Mouse (Mus musculus) adrenal gland (tissue): ENCODE data around the gene Slc35a5.

ENCODE experiments used
- intact Hi-C: fragments of 180-260 bp; cut with DNase I; formaldehyde crosslinking; loops from one replicate; pipeline ENCODE4 v1.15.1; 2025
- long read RNA-seq, 2 experiments: library from polyadenylated mRNA; unstranded; transcript quantifications; one replicate each; pipeline ENCODE4 v2.0.0; 2020; ENCODE audit warnings: borderline replicate concordance in 1 of 2; ENCODE audit not compliant: insufficient replicate concordance in 1 of 2

Gene Slc35a5
- long read RNA-seq, experiment 1, full-length matches to known transcripts, result 3 of 4 reads
- long read RNA-seq, experiment 1, partial matches to known transcripts, result 0 of 4 reads
- long read RNA-seq, experiment 1, other reads (novel, unspliced or antisense), result 1 of 4 reads
- long read RNA-seq, experiment 2, full-length matches to known transcripts, result 5 of 5 reads
- long read RNA-seq, experiment 2, partial matches to known transcripts, result 0 of 5 reads
- long read RNA-seq, experiment 2, other reads (novel, unspliced or antisense), result 0 of 5 reads

DNA sequence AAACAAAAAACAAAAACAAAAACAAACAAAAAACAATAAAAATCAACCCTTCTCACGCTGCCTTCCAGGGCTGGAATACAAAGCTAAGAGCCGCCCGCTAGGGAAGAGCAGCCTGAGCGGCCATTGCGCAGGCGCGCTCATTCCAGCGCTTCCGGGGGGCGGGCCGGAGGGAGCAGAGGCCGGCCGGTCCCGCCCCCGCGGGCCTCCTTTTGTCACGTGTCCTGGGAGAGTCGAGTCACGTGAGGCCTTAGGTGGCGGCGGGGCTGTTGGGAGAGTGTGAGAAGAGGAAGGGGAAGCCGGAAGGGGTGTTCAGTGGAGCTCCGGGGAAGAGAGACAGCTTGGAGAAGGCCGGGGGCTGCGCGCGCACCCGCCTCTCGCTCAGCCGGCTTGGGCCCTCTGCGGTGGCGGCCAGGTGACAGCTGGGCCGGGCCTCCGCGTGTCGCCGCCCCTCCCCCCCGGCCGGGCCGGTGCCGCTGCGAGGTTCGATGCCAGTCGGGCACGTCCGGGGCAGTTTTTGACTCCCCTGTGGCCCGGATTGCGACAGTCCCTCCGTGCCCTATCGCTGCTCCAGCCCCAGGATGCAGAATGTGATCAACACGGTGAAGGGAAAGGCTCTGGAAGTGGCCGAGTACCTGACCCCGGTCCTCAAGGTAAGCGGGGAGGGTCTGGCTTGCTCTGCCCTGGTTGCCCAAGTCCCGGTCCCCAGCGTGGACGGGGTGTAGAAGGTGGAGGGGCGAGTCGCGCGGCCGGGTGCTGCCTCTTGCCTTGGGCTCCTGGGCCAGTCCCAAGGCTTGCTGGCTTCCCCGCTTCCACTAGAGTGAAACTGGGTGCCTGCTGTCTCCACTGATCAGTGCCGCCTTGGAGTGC is at the start of gene Slc35a5, which contains the start of gene Atg3:
Gene Slc35a5 (minus strand): TSS at position 185 of the 867 bp plus-strand sequence.
Gene Atg3 (plus strand): TSS at position 264 of the 867 bp plus-strand sequence.
- intact Hi-C loops, result no loop called here

DNA sequence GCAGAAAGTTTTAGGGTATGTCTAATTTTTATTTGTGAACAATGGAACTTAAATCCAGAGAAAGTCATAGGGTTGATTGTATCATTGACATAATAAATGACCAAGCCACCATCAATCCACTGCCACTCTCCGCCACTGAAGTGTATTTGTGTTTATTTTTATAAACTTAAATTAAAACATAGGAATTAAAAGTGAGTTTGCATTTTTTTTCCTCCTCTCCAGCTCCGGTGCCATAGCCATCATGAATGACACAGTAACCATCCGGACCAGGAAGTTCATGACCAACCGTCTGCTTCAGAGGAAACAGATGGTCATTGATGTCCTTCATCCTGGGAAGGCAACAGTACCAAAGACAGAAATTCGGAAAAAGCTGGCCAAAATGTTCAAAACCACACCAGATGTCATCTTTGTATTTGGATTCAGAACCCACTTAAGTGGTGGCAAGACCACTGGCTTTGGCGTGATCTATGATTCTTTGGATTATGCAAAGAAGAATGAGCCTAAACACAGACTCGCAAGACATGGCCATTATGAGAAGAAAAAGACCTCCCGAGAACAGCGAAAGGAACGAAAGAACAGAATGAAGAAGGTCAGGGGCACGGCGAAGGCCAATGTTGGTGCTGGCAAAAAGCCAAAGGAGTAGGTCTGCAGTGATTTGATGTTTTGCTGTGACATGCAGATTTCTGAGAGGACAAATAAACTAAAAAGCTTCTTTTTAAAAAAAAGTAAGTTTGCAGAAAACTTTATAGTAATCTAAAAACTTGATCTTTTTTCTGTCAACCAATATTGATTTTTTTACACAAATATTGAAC is 46.6 kb upstream of the Slc35a5 start:
- intact Hi-C loops, result no loop called here

DNA sequence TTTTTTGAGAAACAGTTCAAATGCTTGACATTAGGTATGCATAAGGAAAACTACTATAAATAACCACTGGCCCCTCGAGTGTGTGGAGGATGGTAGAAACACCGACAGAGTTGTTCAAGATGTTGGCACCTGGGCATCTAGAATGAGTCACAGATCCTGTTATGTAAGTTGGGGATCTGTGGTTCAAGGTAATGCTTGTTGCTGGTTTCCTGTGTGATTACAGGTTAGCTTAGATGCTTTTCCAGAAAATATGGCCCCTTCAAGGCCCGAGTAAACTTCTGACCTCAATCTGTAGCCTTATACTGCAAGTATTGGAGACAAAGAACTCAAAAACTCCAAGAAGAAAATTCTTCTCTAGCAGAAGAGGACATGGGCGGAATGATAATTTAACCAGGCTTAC is 45.9 kb upstream of the Slc35a5 start:
- intact Hi-C loops, result no loop called here

DNA sequence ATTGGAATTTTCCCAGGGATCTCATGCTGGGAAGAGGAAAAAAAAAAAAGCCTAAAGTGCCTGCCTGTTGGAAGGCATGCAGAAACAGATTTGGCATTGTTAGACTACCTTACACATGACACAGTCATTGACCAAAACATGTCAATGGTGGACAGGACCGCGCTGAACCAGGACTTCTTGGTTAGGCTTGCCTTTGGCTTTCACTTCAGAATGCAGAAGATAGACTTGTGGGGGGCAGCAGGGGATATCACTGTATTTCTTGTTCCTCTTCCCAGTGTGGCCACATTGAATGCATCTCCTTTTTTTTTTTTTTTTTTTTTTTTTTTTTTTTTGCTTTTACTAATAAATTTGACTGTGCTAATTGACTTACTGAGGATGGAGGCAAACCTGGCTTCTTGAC is 42.9 kb upstream of the Slc35a5 start:
- intact Hi-C loops, result no loop called here

DNA sequence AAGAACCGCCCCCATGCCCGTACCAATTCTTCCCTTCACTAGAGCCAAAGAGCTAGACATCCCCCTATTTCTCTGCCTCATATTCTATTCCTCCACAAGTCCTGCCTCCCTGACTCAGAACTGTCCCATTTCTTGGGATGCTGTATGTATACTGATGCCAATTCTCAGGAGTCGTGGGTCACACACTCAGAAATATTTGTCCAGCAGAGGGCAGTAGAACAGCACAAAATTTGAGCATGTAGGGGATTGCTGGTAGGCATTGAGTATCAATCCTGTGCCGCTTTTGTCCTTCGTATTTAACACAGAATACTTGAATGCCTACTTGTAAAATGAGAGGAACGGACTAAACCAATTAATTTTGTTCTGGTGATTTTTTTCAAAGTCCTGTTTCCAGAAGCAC is 38.3 kb upstream of the Slc35a5 start:
- intact Hi-C loops, result loop anchor here (5.0 kb wide), 2 partner anchors 215 to 410 kb away; no protein-coding TSS in a partner anchor

DNA sequence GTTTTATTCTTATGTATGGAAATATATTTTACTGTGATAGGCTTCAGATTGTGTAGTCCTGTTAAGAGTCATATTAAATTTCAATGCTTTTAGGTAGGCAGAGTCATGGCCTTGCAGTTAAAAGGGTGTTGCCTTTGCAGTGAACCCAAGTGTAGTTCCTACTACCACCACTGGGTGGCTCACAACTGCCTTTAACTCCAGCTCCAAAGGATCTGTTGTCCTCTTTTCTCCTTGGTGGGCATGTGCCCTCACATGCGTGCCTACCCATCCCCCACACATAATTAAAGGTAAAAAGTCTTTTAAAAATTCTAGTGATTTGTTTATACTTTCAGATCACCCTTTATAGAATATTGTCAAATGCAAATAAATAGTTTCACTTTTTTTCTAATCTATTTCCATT is 34.1 kb upstream of the Slc35a5 start:
- intact Hi-C loops, result loop anchor here (5.0 kb wide), 1 partner anchor 440 kb away; no protein-coding TSS in a partner anchor

DNA sequence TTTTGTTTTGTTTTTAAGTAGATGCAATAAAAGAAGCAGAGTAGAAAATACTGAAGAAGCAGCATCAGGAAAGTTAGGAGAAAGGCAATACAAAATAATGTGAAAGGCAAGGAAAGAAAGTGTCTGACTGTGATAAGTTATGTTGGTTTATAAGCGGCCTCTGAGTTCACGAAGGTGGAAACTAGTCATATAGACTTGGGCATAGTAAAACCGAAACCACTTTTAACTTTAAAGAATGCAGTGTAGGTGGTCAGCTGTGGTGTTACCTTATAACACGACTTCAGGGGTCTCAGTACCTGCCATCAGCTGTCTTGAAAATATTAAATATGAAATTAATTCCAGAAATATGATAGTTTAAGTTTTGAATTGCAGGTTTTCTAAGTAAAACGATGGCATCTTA is 23.3 kb upstream of the Slc35a5 start:
- intact Hi-C loops, result no loop called here

DNA sequence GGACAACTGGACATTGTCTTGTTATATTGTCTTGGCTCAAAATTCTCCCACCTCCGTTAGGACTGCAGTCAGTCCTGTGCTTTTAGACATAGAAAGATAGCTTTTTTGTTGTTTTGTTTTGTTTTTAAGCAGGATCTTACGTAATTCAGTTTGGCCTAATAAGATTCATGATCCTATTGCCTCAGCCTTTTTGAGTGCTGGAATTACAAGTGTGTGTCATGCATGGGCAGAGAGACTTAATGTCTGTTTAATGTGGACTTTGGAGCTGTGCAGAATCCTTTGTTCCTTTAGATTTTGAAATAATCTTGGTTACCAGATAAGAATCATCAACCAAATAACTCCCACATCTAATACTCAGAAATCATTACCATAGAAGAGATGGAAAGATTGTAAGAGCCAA is 20.0 kb upstream of the Slc35a5 start:
- intact Hi-C loops, result no loop called here

DNA sequence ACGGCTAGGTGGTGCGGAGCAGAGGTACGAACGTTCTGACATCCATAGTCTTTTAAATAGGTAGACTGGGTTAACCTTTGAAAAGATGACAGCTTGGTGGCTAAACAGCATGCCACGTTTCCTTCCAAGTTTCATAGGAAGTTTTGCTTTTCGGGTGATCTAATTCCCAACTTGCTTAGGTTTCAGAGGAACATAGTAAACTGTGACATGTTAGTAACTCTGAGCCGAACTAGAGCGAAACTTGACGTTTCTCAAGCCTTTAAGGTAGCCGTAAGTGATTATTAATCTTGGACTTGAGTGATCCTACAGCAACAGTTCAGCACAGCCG is 847 bp upstream of the Slc35a5 start:
- intact Hi-C loops, result no loop called here

DNA sequence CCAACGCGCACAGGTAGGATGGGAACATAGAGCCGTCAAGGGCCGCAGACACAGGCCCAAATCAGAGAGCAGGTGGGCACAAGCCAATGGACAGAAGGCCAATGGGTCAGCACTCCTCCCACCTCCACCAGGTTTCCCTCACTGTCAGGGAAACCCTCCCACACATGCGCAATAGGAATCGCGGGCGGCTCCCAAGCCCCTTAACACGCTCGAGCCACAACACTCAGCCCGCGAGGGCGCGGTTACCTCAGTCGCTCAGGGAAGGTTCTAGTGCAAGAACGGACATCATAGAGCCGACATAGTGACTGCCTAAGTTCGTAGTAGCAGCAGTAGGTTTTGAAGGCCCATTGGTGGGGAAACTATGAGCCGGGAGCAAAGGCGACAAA is 377 bp downstream of the Slc35a5 start:
- intact Hi-C loops, result no loop called here

DNA sequence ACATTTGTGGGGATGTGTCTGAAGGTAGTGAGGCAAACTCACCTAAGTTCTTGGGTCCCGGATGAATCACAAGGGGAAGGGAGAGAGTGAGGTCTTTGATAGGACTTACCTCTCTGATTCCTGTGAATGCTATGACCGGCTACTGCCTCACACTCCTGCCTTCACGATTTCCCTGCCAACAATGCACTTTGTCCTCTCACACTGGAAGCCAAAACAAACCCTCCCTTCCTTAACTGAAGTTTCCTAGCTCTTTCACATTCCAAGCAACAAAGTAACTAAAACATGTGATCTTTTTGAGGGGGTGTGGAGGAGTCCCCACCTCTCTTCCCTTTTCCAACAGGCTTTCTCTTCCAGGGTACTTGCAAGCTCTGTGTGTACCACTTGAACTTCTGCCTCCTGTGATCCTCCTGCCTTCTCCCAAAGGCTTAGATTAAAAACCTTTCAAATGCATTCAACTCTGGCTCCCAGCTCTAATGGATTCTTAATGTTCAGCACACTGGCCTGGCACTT is 3.7 kb downstream of the Slc35a5 start:
- intact Hi-C loops, result no loop called here

DNA sequence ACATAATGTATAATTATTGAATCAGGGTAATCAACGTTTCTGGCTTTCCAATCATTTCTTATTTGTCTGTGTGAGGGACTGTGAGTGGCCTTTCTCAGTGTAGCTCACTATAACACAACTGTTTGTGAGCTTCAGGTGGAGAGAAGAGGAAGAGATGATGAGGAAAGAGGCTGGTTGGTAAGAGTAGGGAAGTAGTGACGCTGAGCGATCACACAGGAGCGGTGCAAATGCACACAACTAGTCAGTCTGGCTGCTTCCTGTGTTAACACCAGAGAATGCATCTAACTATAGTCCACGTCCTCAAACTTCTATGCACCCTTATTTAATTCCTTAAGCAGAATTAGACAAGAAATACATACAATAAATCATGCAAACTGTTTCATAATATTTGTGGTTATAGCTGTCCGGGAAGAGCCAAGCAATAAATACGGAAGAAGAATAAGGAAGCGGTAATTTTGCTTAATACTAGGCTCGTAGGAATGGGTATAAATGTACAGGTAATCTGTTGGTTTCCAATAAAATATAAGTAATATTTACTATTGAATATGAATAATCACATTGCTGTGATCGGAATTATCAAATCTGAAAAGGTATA is 9.9 kb downstream of the Slc35a5 start:
- intact Hi-C loops, result no loop called here

DNA sequence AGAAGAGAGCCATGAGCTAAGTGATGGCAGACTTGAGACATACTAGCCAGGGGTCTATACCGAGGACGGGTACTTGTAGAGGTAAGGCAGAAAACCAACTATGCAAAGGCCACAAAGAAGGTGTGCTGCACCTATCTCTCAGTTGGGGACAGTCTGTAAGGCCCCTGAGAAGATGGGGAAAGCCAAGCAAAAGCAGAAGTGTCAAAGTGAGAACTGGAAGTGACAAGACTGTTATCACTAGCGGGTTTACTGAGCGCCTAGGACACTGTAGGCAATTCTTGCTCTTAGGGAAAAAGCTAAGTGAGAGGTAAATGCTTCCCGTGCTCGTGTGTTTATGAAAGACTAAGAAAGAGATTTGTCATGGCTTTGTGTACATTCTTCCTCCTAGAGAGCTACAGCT is 13.4 kb downstream of the Slc35a5 start:
- intact Hi-C loops, result no loop called here

DNA sequence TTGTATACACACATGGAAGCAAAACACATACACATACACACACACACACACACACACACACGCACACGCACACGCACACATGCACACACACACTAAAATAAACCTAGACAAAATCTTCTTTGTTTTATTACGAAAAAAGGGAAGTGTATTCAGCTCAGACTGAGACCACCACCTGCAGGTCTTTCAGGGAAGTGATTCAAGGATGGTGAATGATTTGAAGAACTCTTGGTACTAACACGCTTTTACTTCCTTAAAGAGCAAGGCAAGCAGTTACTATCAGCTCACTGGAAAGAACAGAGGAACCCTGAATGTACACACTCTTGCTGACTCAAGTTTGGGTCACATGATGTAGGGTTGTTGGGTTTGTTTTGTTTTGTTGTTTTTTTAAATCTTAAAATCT is 15.9 kb downstream of the Slc35a5 start:
- intact Hi-C loops, result no loop called here

DNA sequence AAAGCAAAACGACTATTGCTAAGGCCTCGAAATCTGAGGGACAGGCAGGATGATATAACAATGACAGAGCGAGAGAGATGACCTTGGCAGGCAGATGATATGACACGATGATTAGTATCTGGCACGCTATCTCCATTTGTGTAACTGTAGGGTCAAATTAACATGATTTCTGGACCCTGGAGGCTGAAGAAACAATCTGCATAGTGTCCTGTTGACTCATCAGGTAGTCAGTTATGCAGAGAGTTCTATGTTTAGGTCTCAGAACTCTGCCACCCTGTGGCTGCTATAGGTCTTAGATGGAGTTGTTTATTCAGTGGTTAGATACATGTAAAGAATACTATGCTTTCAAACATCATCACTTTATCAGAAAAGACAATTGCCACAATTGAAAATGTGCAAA is 16.8 kb downstream of the Slc35a5 start:
- intact Hi-C loops, result no loop called here

DNA sequence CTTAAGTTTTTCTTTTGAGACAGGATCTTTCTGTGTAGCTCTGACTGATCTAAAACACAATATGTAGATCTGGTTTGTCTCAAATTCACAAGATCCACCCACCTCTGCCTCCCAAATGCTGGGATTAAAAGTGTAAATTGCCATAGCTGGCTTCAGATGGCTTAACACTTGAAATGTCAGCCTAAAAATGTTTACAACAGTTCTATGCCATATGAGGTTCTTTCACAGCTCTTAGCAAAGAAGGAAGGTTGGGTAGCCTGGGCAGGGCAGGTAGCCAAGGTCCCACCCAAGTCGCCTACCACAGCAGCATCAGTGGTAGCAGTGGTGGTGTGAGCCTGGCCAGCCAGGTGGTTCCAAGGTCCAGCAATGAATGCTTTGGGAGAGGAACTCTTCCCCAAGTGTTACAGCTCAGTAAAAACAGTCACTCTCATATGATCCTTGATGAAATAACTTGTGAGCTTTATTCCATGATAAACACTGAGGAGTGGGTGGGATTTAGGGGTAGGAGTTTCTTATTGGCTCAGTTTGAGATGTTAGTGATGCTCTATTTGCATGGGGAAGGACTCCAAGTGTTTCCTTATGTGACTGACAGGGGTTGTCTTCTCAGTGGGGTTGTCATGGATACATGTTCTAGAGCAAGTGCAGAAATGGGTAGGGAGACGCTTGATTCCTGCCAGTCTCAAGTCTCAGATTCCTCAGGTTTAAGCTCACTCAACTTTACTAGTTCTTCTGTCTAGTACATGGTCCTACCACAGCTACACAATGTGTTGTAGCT is 30.4 kb downstream of the Slc35a5 start:
- intact Hi-C loops, result loop anchor here (10.0 kb wide), 1 partner anchor 363 kb away; the partner anchor contains the start of gene Cd200r1

DNA sequence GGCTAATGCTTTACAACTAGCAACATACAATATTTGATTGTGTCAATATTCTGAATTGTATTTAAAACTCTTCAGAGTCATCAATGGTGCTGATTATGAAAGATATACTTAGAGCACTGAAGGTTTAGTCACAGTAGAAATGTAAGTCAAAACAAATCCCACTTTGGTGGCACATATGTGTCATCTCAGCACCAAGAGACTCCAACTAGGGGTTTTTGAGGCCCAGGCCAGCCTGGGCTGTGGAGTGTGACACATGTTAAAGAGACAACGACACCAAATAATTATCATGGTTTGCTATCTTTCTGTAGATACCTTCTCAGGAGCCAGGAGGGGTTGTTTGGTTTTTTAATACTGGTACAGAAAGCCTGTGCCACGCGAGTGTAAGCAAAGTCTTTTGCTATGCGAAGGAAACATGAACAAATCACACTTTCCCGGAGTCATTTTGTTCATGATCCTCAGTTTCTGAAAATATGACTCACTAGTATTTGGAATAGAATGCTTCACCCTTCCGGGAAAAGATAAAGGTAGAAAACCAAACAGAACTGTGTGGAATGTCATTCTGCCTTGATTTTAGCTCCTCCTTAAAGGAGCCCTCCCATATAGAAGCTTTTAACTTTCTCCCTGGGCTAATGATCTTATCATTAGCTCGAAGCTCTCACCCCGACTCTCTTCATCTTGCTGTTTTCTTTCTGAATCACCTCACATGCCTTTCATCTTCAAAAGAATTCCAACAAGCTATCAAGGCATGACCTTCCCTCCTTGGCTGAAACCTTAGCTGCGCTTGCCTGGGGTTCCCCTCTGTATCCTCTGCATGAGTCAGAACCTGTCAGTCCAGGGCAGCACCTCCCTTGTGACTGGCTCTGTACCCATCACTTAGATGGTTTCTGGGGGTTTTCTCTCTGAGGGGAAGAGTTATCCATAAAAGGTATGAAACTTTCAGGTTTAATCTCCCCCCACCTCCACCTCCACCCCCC is 34.0 kb downstream of the Slc35a5 start:
- intact Hi-C loops, result loop anchor here (10.0 kb wide), 1 partner anchor 360 kb away; the partner anchor contains the start of gene Cd200r1

DNA sequence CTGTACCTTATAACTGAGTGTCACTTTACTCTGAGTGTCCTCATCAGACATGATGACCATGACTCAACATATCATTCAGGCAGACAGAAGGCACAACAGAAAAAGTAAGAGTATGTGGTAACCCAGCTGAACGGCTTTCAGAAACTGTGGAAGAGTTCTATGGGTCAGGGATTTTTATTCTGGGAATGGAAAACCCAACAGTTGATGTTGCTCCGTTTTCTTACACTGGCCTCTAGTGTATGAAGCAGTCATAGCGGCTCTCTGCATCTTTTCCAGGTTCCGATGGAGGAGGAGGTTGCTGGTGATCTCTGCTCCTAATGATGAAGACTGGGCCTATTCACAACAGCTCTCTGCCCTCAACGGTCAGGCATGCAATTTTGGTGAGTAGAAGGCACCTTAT is 35.9 kb downstream of the Slc35a5 start:
- intact Hi-C loops, result loop anchor here (10.0 kb wide), 1 partner anchor 358 kb away; the partner anchor contains the start of gene Cd200r1
